Mouse (Mus musculus) E14TG2a.4 (cell line): ENCODE results near the gene Icmt.

Experiments used
- H3K27me3 ChIP-seq: 2 replicates; pipeline ENCODE4 v1.6.1; 2014; ENCODE audit warnings: low read length, control low read depth; ENCODE audit not compliant: insufficient read depth
- H3K36me3 ChIP-seq: 2 replicates; pipeline ENCODE4 v1.6.1; 2014; ENCODE audit warnings: low read length, control low read depth; ENCODE audit not compliant: insufficient read depth
- H3K4me1 ChIP-seq: replicated peaks from 2 replicates; pipeline ENCODE4 v1.6.1; 2014; ENCODE audit warnings: low read depth, low read length, control low read depth
- H3K4me3 ChIP-seq: replicated peaks from 2 replicates; pipeline ENCODE4 v1.5.1; 2014; ENCODE audit warnings: mild to moderate bottlenecking, low read length
- H3K9me3 ChIP-seq: 2 replicates; pipeline ENCODE4 v1.6.1; 2014; ENCODE audit warnings: low read length, control low read depth
- CTCF ChIP-seq: conservative IDR thresholded peaks from 2 replicates; pipeline ENCODE4 v1.5.1; 2014; ENCODE audit warnings: low read length
- NANOG ChIP-seq: IDR thresholded peaks from 2 replicates; pipeline ENCODE4 v1.6.1; 2014; ENCODE audit warnings: borderline replicate concordance, low read length, mixed read lengths
- POU5F1 ChIP-seq: IDR thresholded peaks from 2 replicates; pipeline ENCODE4 v1.6.1; 2014; ENCODE audit warnings: low read length, borderline replicate concordance

Gene Icmt

GRCm38 (mm10) chr4:152296874-152297861, at the start of gene Icmt:
Icmt (plus strand) TSS chr4:152297227.
- Histone ChIP-seq H3K27me3 (0 out of 2 replicates have a peak, but pooled peaks cover 6% of the 10 kb centered on the region), H3K4me1 (peaks cover 72% of the 10 kb centered on the region), H3K4me3 (peak within 1 kb of the TSS; percentile 95), H3K36me3 (peaks cover 35% of the 10 kb centered on the region), H3K9me3 (no peaks in the 10 kb centered on the region)
- TF ChIP-seq NANOG, result no peak
- TF ChIP-seq CTCF, result no peak
- no peak for TF ChIP-seq POU5F1

GRCm38 (mm10) chr4:152250615-152251014, 46.4 kb upstream of the Icmt start:
- no peaks in the 10 kb centered on the region for H3K9me3 ChIP-seq
- H3K4me1 ChIP-seq, result peaks cover 8% of the 10 kb centered on the region; the same call in 1 of the 2 replicates
- TF ChIP-seq POU5F1, result no peak
- TF ChIP-seq CTCF, result no peak
- TF ChIP-seq NANOG, result no peak
- H3K27me3 ChIP-seq, result no peaks in the 10 kb centered on the region
- H3K4me3 ChIP-seq, result no peak overlapping the region
- H3K36me3 ChIP-seq, result peaks cover 58% of the 10 kb centered on the region

GRCm38 (mm10) chr4:152253183-152253759, 43.8 kb upstream of the Icmt start:
- H3K4me3 ChIP-seq, result no peak overlapping the region
- no peak for TF ChIP-seq CTCF
- TF ChIP-seq POU5F1, result no peak
- TF ChIP-seq NANOG, result no peak
- H3K36me3 ChIP-seq, result peaks cover 62% of the 10 kb centered on the region
- H3K9me3 ChIP-seq, result no peaks in the 10 kb centered on the region
- H3K4me1 ChIP-seq, result peaks cover 9% of the 10 kb centered on the region; the same call in 1 of the 2 replicates
- H3K27me3 ChIP-seq, result no peaks in the 10 kb centered on the region

GRCm38 (mm10) chr4:152257070-152257469, 40.0 kb upstream of the Icmt start:
- TF ChIP-seq NANOG (no peak), POU5F1 (no peak), CTCF (no peak)
- H3K36me3 ChIP-seq, result peaks cover 67% of the 10 kb centered on the region
- no peaks in the 10 kb centered on the region for H3K9me3 ChIP-seq
- H3K27me3 ChIP-seq, result no peaks in the 10 kb centered on the region
- H3K4me3 ChIP-seq, result no peak overlapping the region
- peaks cover 35% of the 10 kb centered on the region for H3K4me1 ChIP-seq

GRCm38 (mm10) chr4:152260451-152260850, 36.6 kb upstream of the Icmt start:
- H3K36me3 ChIP-seq, result peaks cover 43% of the 10 kb centered on the region
- H3K4me1 ChIP-seq, result peaks cover 58% of the 10 kb centered on the region
- no peak for TF ChIP-seq CTCF
- no peak for TF ChIP-seq POU5F1
- no peak for TF ChIP-seq NANOG
- H3K27me3 ChIP-seq, result no peaks in the 10 kb centered on the region
- 0 out of 2 replicates have a peak overlapping the region, but pooled peaks have one; percentile 62 for H3K4me3 ChIP-seq
- no peaks in the 10 kb centered on the region for H3K9me3 ChIP-seq

- H3K36me3 ChIP-seq, result peaks cover 36% of the 10 kb centered on the region
- no peaks in the 10 kb centered on the region for H3K27me3 ChIP-seq
- H3K4me3 ChIP-seq, result peak overlapping the region; percentile 62
- TF ChIP-seq NANOG (no peak), CTCF (no peak), POU5F1 (no peak)
- H3K9me3 ChIP-seq, result no peaks in the 10 kb centered on the region
- peaks cover 69% of the 10 kb centered on the region for H3K4me1 ChIP-seq
Measured at GRCm38 (mm10) chr4:152262187-152262586, 34.8 kb upstream of the Icmt start.

- Histone ChIP-seq H3K9me3 (no peaks in the 10 kb centered on the region), H3K36me3 (peaks cover 44% of the 10 kb centered on the region), H3K4me1 (peaks cover 69% of the 10 kb centered on the region), H3K4me3 (peak overlapping the region; percentile 62), H3K27me3 (no peaks in the 10 kb centered on the region)
- TF ChIP-seq CTCF (no peak), POU5F1 (no peak), NANOG (no peak)
Measured at GRCm38 (mm10) chr4:152263089-152263488, 33.9 kb upstream of the Icmt start.

- H3K4me3 ChIP-seq, result peak overlapping the region; percentile 62
- no peak for TF ChIP-seq POU5F1
- TF ChIP-seq NANOG, result no peak
- no peak for TF ChIP-seq CTCF
- H3K36me3 ChIP-seq, result peaks cover 43% of the 10 kb centered on the region
- H3K27me3 ChIP-seq, result no peaks in the 10 kb centered on the region
- H3K4me1 ChIP-seq, result peaks cover 64% of the 10 kb centered on the region
- H3K9me3 ChIP-seq, result no peaks in the 10 kb centered on the region
Measured at GRCm38 (mm10) chr4:152263512-152264176, 33.4 kb upstream of the Icmt start.
